Mouse (Mus musculus) mouse trophoblast stem cell (cell line): ENCODE measurements at regions not wholly inside any gene's neighbourhood (a gene's known extent, or its start where the extent isn't known, plus 50 kb on each side); places are given as distances from the start of the nearest gene placed in this dataset.
"Not testable (repeated sequence)": the region's sequence is repeated elsewhere in the genome, so short reads cannot be mapped to it uniquely, and the experiment has no call there.

Source experiments
- in situ Hi-C, 2 experiments: fragments of 300-500 bp; cut with MseI, MboI; formaldehyde crosslinking; loops; 2 replicates in 1 of 2; 3 replicates in 1 of 2; pipeline ENCODE4 v1.15.1; 2025

DNA sequence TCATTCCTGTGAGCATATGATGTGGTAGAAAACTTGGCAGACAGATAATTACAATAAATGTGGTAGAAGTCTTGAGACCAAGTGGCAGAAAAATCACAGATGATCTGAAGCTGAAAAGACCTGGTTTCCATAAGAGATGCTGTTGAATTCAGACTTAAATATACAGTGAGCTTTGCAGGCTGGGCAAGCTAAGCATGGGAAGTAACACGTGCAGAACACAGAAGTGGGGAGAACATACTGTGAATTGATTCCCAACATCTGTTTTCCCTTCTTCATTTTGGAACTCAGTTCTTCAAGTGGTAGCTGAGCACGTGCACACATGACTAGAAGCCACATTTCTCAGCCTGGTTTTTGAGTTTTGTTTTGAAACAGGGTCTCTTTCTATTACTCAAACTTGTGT, 157.8 kb downstream of the Mterf1b start:
- in situ Hi-C loops, result no loop called here

GRCm38 (mm10) chr5:4355609-4356224, 163.6 kb downstream of the Mterf1b start:
- in situ Hi-C loops, result no loop called here

DNA sequence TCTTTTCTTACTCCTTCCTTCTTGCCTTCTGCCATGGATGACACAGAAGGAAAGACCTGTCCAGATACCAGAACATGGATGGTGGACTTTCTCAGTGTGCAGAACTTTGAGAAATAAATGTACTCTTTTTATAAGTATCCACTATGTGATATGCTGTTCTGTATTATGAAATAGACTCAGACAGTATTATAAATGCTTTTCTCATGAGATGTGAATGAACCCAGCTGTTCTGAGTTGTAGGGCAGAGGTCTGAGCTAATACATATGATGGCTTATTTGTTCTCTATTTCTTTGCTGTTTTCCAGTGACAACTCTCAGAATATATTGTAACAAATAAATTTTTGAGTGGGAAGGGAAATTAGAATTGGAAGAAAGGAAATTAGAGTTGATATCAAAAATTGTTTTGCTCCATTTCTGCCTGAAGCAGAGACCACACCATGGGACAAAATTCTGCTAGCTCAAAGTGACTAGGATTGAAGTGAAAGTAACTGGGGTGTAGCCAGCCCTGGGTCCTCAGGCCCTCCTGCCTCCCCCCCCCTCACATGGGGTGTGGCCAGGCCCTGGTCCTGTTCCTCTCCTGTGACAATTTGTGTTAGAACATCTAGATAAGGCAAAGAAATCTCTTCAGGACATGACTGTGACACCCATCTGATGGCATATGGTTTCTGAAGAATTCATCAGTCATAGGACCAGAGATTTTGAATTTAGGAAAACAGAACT, 164.5 kb downstream of the Mterf1b start:
- in situ Hi-C loops, result not testable (repeated sequence)

- in situ Hi-C loops, result not testable (repeated sequence)
These were observed 169.4 kb downstream of the Mterf1b start for GRCm38 (mm10) chr5:4361547-4361946.

GRCm38 (mm10) chr5:4384719-4385118, 192.6 kb downstream of the Mterf1b start:
- in situ Hi-C loops, result not testable (repeated sequence)

DNA sequence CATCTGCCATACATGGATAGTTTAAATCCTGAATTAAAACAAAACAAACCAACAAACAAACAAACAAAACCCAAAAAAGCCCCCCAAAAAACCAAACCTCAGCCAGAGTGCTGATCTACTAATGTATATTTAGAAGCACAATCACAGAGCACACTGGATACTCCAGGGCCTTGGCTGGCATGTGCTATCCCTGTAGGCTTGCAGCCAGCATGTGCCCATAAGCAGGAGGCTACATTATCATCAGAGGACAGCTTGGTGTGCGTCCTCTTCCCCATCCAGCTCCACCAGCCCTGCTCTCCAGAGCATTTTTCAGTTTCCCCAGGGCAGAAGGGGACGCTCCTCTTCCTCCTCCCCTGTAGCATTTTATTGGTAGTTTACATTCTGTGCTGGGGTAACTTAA, 198.9 kb downstream of the Mterf1b start:
- in situ Hi-C loops, result no loop called here

GRCm38 (mm10) chr5:4394353-4395052, 202.3 kb downstream of the Mterf1b start:
- in situ Hi-C loops, result not testable (repeated sequence)

DNA sequence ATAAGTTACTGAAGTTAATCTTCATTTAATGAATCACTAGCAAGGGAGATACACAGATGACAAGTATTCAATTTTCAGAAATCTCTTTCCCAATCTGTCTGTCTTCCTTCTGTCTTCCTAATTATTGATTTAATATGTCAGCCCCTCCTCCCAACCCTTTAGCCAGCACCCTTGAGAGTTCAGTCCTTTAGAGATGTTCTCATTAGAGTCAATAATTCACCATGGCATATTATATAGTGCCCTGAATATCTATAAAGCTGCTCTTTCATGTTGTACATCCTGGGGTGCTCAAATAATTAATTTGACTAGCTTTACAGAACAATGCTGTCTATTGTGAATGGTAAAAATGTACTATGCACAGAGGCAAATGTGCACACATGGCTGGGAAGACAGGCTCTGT, 205.9 kb downstream of the Mterf1b start:
- in situ Hi-C loops, result no loop called here

DNA sequence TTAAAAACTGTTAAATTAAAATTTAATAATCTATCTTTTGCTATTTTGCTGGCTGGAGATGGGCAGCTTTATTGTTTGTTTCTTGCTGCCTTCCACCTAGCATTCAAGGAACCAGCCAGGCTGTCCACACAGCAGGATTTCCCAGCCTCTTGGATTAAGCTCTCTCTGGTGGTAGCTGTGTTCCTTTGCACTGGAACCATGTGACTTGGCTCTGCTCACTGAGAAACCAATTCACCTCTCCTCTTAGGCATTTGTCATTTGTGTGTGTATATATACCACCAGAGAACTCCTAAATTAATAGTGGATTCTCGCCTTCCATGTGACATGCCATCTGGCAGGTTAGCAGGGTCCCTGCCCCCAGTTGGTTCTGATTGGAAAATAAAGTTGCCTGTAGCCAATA, 225.6 kb downstream of the Mterf1b start:
- in situ Hi-C loops, result no loop called here
